Mouse (Mus musculus) adipocyte (in vitro differentiated cells): Measurements from ENCODE around the gene Rpf1.

Experiments
- DNase-seq: peaks from one replicate; pipeline ENCODE4 v3.0.0-alpha.2; 2016; ENCODE audit warnings: low spot score

Gene Rpf1

GRCm38 (mm10) chr3:146520798-146521651, at the start of gene Rpf1:
Gene Rpf1, minus strand, starts transcription at chr3:146521429.
- DNase-seq, result peak; percentile 98

GRCm38 (mm10) chr3:146570939-146571338, 49.7 kb upstream of the Rpf1 start:
- DNase-seq, result no peak

- no peak for DNase-seq
Measured at GRCm38 (mm10) chr3:146570148-146570782, 49.0 kb upstream of the Rpf1 start, which contains the start of gene Uox. Gene Uox, plus strand, starts transcription at chr3:146570426.

- no peak for DNase-seq
Measured at GRCm38 (mm10) chr3:146569594-146569993, 48.4 kb upstream of the Rpf1 start.

- DNase-seq, result peak; percentile 18
Measured at GRCm38 (mm10) chr3:146567884-146568530, 46.8 kb upstream of the Rpf1 start.

GRCm38 (mm10) chr3:146567366-146567765, 46.1 kb upstream of the Rpf1 start:
- DNase-seq, result no peak

- no peak for DNase-seq
Measured at GRCm38 (mm10) chr3:146565065-146565411, 43.8 kb upstream of the Rpf1 start.

- DNase-seq, result peak; percentile 88
Measured at GRCm38 (mm10) chr3:146564268-146565064, 43.2 kb upstream of the Rpf1 start.

DNA sequence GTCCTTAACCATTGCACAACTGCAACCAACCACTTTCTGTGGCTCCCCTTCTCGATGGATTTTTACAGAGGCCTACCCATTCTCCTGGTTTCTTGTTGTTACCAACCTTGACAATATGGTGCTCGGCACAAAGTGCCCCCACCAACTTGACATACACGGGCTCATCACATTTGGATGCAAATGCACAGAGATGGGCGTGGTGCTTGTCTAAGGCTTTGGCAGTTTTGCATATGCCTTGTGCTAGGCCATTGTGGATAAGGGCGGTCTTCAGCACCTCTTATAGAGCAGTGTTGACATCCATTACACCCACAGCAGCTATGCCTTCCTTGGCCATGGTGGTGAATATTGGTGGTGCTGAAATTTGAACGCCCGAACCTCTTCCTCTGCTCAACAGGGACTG, 41.7 kb upstream of the Rpf1 start:
- DNase-seq, result no peak

- DNase-seq, result no peak
Measured at GRCm38 (mm10) chr3:146557507-146557906, 36.3 kb upstream of the Rpf1 start.

DNA sequence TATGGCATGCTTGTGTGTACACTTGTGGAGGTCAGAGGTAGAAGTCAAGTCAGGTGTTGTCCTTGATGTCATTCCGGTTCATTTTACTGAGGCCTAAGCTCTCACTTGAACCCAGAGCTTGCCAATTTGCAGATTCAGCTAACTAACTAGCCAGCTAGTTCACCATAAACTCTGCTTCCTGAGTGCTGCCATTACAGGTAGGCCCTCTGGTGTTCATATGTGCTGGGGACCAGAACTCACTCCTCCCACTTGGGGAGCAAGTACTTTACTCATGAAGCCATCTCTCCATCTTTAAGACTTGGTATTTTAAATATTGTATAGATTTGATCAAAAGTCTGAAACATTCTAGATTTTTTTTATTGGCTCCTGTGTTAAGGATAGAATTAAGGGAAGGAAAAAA, 35.3 kb upstream of the Rpf1 start:
- DNase-seq, result no peak

DNA sequence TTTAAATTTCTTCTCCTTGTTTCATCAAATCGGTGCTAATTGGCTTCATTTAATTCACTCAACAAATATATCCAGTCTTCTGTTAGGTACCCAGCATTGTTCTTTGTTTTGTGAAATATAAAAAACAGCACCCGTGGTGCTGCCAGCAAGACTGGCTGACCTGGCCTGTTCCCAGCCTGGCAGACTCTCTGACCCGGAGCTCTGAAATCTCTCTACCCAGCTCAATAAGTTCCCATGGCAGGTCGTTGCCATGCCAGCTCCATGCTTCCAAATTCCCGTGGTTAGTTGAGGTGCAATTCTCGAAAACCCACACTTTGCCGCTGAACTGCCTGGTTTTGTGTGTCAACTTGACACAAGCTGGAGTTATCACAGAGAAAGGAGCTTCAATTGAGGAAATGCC, 33.6 kb upstream of the Rpf1 start:
- no peak for DNase-seq

GRCm38 (mm10) chr3:146543632-146544031, 22.4 kb upstream of the Rpf1 start:
- no peak for DNase-seq

- peak; percentile 51 for DNase-seq
Measured at GRCm38 (mm10) chr3:146540521-146541273, 19.5 kb upstream of the Rpf1 start.

- DNase-seq, result no peak
Measured at GRCm38 (mm10) chr3:146534986-146535385, 13.8 kb upstream of the Rpf1 start.

DNA sequence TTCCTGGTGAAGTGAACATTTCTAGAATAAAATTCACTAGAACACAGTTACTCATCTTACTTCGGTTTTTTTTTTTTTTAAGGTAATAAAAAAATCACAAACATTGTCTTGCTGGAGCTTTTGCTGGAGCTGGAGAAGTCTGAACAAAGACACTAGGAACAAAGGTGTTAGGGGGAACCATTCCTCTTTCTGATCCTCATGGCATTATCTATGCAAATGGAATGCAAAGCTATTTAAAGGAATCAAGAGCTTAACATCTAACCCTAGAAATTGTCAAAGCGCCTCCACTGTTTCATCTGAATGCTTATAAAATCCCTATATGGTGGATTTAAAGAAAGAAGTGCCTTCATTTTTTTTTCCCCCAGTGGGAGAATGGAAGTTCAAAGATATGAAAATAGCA, 7.1 kb upstream of the Rpf1 start:
- DNase-seq, result no peak

DNA sequence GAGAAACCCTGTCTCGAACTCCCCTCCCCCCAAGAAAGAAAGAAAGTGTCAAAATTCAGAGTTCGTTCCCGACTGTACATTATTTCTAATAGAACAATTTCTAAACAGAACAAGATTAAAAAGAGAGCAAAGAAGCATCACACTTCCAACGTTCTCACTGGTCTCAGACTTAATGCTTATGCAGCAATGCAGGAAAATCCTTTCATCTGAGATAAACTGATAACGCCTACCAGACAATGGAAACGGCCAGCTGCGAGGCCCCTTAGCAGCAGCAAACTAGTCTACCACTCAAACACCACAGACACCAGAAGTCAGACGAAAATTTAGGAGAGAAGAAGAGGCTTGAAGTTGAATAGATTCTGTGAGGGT, 407 bp upstream of the Rpf1 start:
- no peak for DNase-seq

DNA sequence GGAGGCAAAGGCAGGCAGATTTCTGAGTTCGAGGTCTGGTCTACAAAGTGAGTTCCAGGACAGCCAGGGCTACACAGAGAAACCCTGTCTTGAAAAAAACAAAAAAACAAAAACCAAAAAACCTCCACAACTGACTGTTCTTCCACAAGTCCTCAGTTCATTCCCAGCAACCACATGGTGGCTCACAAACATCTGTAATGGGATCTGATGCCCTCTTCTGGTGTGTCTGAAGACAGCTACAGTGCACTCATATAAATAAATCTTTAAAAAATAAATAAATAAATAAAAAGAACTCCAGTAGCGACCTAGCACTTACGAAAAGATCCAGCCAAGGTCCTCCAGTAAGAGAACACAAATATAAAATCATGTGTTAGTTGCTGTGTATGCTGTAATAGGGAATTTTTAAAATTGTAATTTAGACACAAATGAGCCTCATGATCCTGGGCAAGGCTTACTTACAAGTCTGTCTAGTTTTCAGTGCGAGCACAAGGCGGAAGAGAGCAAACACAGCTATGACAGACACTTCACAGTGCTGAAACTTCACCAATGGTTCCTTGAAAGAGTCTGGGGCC, 917 bp downstream of the Rpf1 start:
- peak; percentile 61 for DNase-seq

DNA sequence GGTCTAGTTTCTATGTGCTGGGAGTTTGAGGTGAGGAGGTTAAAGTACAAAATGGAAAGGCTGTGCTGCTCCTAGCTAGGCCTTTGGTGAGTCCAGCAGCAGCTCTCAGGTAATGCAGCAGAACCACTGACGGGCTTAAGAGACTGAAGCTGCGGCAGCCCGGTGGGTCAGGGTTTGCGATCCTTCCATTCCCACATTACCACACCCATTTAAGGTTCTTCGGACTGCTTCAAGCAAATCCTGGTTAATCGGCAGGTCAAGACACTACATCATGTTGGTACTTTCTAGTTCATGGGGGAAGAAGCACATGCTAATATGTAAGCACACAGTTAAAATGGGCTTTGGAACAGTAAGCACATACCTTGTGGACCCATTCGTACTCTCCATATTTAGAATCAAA, 14.5 kb downstream of the Rpf1 start:
- no peak for DNase-seq

DNA sequence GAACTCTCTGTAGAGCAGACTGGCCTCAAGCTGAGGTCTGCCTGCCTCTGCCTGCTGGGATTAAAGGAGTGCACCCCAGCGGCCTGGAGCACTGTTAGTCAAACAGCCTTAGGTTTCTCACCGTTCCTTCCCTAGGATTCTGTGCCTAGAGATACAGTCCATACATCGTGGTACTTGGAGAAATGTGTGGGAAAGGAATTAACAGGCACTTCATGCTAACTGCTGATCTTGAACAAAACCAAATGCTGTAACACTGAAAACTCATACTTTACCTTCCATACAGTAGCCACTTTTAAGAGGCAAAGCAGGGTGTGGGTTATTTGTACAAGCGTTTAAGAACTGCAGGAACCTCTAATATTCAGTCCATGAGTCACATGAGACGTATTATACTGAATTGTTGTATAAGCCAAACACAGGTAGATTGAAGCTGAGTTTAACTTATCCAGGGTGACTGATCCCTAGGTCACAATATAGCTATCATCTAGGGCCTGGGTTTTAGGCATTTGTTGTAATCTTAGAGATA, 19.6 kb downstream of the Rpf1 start:
- peak; percentile 30 for DNase-seq

DNA sequence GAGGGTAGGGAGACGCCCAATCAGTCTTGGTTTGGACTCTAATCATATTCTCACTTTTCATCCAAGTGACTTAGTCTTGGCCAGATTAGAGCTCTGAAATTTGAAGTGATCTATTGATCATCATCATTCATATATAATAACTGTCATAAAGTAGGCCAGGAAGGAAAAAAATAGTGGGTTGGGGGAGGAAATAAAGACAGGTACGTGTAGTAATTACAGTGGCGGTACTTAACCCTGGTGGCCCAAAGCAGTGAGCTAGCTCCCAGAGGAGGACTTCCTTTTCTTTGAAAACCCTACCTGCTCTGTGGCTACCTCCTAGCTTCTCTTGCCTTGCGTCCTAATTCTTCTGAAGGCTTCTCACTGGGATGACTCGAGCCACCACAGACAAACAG, 20.4 kb downstream of the Rpf1 start:
- peak; percentile 28 for DNase-seq
